Mouse (Mus musculus) thymus, adult 2 months (tissue): Measurements from ENCODE around the gene Tmem95.

ENCODE experiments used
- CTCF ChIP-seq: fragments of 200-500 bp; IDR thresholded peaks from 2 replicates; pipeline ENCODE4 v1.5.1; 2012; ENCODE audit warnings: mild to moderate bottlenecking, control low read depth, low read length, moderate library complexity, borderline replicate concordance; ENCODE audit not compliant: control insufficient read depth, poor library complexity, insufficient read depth; ENCODE audit errors: extremely low read depth
- POLR2A ChIP-seq: fragments of 200-500 bp; IDR thresholded peaks from 2 replicates; pipeline ENCODE4 v1.6.1; 2012; ENCODE audit warnings: mild to moderate bottlenecking, low read length, control low read depth, moderate library complexity; ENCODE audit not compliant: control insufficient read depth, poor library complexity, insufficient read depth; ENCODE audit errors: extremely low read depth

- TF ChIP-seq POLR2A (peak; percentile 95), CTCF (0 out of 2 replicates have a peak, but pooled peaks have one; percentile 49)
These were observed 22.9 kb upstream of the Tmem95 start, which contains the start of the genes 2810408A11Rik and Neurl4 for GRCm38 (mm10) chr11:69900471-69901405.
